Mouse (Mus musculus): ENCODE results near the gene Prkcz. TPM values are rescaled to one million over a fixed set of nuclear protein-coding genes. Genes with fewer than 3 reads are reported as not detected.

The Prkcz gene
- polyA plus RNA-seq, 1 experiment from 2014 or later = 2.4 TPM

DNA sequence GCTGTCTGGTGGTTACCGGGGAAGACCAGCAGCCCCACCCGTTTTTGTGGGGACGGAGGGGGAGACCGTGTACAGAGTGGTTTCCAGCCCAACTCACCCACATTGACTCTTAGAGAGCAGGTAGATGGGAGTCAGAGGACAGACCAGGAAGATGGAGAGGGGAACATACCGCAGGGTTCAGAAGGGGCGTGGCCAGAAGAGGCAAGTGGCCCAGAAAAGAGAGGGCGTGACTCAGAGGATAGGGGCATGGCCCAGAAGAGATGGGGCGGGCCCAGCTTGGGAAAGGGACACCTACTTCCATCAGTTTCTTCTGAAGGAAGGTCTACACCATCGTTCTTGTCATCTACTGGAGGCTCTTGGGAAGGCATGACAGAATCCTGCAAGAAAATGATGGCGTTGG is 68.3 kb downstream of the Prkcz start:
- no peaks in the 10 kb centered on the region for H3K9me3 ChIP-seq (replicated peaks)
- WGBS (ENCODE audit: insufficient replicate concordance) = 66% methylated on average over 10 of the region's 10 CpGs
- no peaks in the 10 kb centered on the region for H3K36me3 ChIP-seq (replicated peaks)
- H3K9ac ChIP-seq = no peak overlapping the region
- H3K4me2 ChIP-seq = no peak overlapping the region
- no peaks in the 10 kb centered on the region for H3K27me3 ChIP-seq
- no peak for ATAC-seq (ENCODE audit: insufficient read depth)
- no peak overlapping the region for H3K4me3 ChIP-seq (replicated peaks)
- no peaks in the 10 kb centered on the region for H3K4me1 ChIP-seq (replicated peaks)
- H3K27ac ChIP-seq (replicated peaks) = no peak overlapping the region

DNA sequence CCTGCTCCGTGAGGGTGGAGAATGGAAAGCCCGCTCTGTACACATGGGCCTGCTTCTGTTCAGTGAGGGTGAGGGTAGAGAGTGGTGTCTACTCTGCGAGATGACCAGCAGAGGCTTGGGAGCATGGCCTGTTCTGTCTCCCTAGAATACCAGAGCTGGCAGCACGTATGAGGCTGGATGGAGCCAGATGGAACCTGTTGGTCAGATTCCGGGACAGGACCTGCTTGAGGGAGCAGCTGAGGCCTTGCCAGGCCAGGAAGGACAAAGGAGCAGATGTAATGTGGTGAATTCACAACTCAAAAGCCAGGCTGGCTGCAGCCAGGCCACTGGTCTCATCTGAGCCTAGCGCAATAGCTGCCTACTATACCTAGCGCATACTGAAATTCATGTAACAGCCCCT is 71.1 kb downstream of the Prkcz start:
- no peaks in the 10 kb centered on the region for H3K4me1 ChIP-seq (replicated peaks)
- H3K9me3 ChIP-seq (replicated peaks) = no peaks in the 10 kb centered on the region
- H3K27ac ChIP-seq (replicated peaks) = no peak overlapping the region
- WGBS (ENCODE audit: insufficient replicate concordance) = 78% methylated on average over 7 of the region's 7 CpGs
- H3K27me3 ChIP-seq = no peaks in the 10 kb centered on the region; the same call in 1 of the 2 replicates
- H3K9ac ChIP-seq = no peak overlapping the region
- no peak for ATAC-seq (ENCODE audit: insufficient read depth)
- no peak overlapping the region for H3K4me2 ChIP-seq
- no peak overlapping the region for H3K4me3 ChIP-seq (replicated peaks)
- no peaks in the 10 kb centered on the region for H3K36me3 ChIP-seq (replicated peaks)

DNA sequence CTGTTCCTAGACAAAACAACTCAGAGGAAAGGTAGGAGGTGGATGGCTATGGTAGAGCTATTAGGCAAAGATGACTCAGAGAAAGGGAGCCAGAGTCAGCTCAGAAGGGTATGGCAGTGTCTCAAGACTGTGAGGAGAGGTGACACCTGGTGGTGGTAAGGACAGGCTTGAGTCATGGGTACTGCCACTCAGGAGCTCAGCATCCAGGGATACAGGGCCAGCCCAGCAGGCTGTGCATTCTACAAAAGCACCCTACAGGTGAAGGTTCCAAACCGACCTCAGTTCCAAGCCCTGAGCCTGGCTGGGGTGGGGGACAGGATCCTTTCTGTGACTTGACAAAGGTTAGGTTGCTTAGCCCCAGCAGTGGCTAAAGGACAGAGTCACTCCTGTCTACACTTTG is 72.6 kb downstream of the Prkcz start:
- no peaks in the 10 kb centered on the region for H3K36me3 ChIP-seq (replicated peaks)
- H3K9me3 ChIP-seq (replicated peaks) = no peaks in the 10 kb centered on the region
- 42% methylated on average over 1 of the region's 1 CpGs for WGBS (ENCODE audit: insufficient replicate concordance)
- H3K4me1 ChIP-seq (replicated peaks) = no peaks in the 10 kb centered on the region
- H3K4me3 ChIP-seq (replicated peaks) = no peak overlapping the region
- no peak for ATAC-seq (ENCODE audit: insufficient read depth)
- H3K27me3 ChIP-seq = peaks cover 1% of the 10 kb centered on the region; the same call in 1 of the 2 replicates
- no peak overlapping the region for H3K4me2 ChIP-seq
- H3K9ac ChIP-seq = no peak overlapping the region
- no peak overlapping the region for H3K27ac ChIP-seq (replicated peaks)

DNA sequence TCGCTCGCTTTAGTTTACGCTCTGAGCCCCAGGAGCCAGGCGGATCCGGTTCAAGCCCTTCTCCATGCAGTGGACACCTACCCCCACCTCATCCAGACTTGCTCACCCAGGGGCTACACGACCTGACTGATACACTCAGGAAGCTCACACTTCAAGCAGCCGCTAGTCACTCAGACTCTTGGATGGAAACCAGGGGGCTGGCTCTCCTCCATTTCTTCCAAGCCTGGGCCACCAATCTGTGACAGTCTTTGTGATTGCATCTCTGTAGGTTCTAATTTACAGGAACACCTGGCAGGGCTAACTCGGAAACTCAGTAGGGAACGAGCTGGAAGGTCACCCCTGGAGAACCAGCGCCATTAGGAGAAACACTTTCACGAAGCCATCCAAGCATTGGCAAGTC is 73.4 kb downstream of the Prkcz start:
- H3K27ac ChIP-seq (replicated peaks) = no peak overlapping the region
- H3K9me3 ChIP-seq (replicated peaks) = no peaks in the 10 kb centered on the region
- H3K27me3 ChIP-seq = peaks cover 3% of the 10 kb centered on the region; the same call in 1 of the 2 replicates
- H3K9ac ChIP-seq = no peak overlapping the region
- no peaks in the 10 kb centered on the region for H3K36me3 ChIP-seq (replicated peaks)
- ATAC-seq (ENCODE audit: insufficient read depth) = no peak
- H3K4me1 ChIP-seq (replicated peaks) = no peaks in the 10 kb centered on the region
- H3K4me3 ChIP-seq (replicated peaks) = no peak overlapping the region
- H3K4me2 ChIP-seq = no peak overlapping the region
- WGBS (ENCODE audit: insufficient replicate concordance) = 69% methylated on average over 11 of the region's 11 CpGs

DNA sequence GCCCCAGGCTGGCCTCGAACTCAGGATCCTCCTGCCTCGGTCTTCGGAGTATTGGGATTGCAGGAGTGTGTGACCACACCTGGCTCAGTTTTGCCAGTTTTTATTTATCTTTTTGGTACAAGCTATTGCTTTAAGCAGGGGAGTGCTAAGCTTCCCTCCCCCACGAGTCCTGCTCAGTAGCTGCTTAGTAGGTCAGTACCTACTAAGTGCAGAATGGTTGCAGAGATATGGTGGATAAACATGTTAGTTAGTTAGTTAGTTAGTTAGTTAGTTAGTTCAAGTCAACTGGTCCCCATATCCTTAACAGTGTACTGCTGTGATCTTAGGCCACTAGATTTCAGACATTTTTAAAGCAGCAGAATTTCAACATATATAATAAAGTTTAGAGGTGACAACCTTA is 75.1 kb downstream of the Prkcz start:
- WGBS (ENCODE audit: insufficient replicate concordance) = 63% methylated on average over 4 of the region's 4 CpGs
- no peaks in the 10 kb centered on the region for H3K36me3 ChIP-seq (replicated peaks)
- peaks cover 3% of the 10 kb centered on the region; the same call in 1 of the 2 replicates for H3K27me3 ChIP-seq
- H3K9me3 ChIP-seq (replicated peaks) = no peaks in the 10 kb centered on the region
- H3K9ac ChIP-seq = no peak overlapping the region
- no peak for ATAC-seq (ENCODE audit: insufficient read depth)
- H3K4me2 ChIP-seq = no peak overlapping the region
- no peaks in the 10 kb centered on the region for H3K4me1 ChIP-seq (replicated peaks)
- H3K27ac ChIP-seq (replicated peaks) = no peak overlapping the region
- no peak overlapping the region for H3K4me3 ChIP-seq (replicated peaks)

DNA sequence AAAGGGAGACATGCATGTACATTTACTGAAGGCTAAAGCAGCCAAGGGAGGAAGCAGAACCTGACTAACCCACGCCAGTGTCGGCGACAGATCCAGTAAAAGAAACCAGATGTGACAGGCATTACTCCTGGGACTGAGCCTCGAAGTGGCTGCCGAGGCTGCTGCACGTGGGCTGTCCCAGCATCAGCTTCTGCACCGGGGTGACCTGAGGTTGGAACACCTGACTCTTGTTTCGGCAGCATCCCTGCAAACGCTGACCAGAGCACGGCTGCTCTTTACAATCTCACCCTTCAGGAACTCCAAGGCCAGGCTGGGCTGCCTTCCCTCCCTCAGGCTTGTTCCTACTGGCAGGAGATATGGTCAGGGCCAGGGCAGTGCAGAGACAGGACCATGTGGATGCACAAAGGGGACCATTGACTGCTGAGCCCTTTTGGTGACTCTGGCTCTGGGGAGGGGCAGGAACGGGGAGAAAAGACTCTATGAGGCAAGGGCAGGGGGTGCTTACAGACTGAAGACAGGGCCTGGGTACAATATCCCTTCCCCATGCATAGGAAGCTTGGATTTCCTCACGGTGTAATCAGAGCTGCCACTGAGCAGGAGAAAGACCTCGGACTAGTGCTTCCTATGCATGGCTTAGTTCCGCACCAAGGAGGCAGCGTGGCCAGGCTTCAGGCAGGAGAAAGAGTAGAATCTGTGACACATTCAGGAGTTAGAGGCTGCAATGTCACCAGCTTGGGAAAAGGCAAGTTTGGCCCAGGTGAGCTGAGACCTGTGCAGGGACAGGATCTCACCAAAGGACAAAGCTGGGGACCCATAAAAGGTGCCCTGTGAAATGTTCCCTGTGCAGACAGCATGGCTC is 76.4 kb downstream of the Prkcz start:
- WGBS (ENCODE audit: insufficient replicate concordance) = 57% methylated on average over 15 of the region's 15 CpGs
- Histone ChIP-seq H3K4me3 (replicated peaks) (no peak overlapping the region), H3K4me2 (no peak overlapping the region), H3K27me3 (peaks cover 3% of the 10 kb centered on the region; the same call in 1 of the 2 replicates), H3K4me1 (replicated peaks) (0 out of 2 replicates have a peak, but pooled peaks cover 3% of the 10 kb centered on the region), H3K36me3 (replicated peaks) (no peaks in the 10 kb centered on the region), H3K27ac (replicated peaks) (no peak overlapping the region), H3K9ac (no peak overlapping the region), H3K9me3 (replicated peaks) (no peaks in the 10 kb centered on the region)
- no peak for ATAC-seq (ENCODE audit: insufficient read depth)

DNA sequence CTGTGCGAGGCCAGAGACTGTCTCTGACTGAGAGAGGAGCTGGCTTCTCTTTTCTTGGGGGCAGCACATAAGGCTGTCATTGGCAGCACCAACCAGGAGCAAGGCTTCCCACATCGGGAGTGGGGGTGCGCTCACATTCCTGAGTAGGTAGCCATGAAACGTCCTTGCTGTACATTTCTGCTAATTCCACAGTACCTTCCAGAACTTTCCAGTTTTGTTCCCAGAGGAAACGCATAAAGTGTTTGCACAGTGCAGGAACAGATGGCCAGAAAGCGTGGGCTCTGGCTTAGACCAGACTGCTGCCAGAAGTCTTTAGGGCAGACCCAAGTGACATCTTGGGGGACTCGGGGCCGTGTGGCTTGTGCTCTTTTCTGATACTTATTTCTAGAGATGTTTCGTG is 77.6 kb downstream of the Prkcz start:
- no peak overlapping the region for H3K4me3 ChIP-seq (replicated peaks)
- no peak overlapping the region for H3K27ac ChIP-seq (replicated peaks)
- peaks cover 3% of the 10 kb centered on the region; the same call in 1 of the 2 replicates for H3K27me3 ChIP-seq
- H3K9ac ChIP-seq = no peak overlapping the region
- no peak for ATAC-seq (ENCODE audit: insufficient read depth)
- no peaks in the 10 kb centered on the region for H3K36me3 ChIP-seq (replicated peaks)
- 0 out of 2 replicates have a peak, but pooled peaks cover 3% of the 10 kb centered on the region for H3K4me1 ChIP-seq (replicated peaks)
- no peak overlapping the region for H3K4me2 ChIP-seq
- no peaks in the 10 kb centered on the region for H3K9me3 ChIP-seq (replicated peaks)
- WGBS (ENCODE audit: insufficient replicate concordance) = 37% methylated on average over 9 of the region's 9 CpGs

DNA sequence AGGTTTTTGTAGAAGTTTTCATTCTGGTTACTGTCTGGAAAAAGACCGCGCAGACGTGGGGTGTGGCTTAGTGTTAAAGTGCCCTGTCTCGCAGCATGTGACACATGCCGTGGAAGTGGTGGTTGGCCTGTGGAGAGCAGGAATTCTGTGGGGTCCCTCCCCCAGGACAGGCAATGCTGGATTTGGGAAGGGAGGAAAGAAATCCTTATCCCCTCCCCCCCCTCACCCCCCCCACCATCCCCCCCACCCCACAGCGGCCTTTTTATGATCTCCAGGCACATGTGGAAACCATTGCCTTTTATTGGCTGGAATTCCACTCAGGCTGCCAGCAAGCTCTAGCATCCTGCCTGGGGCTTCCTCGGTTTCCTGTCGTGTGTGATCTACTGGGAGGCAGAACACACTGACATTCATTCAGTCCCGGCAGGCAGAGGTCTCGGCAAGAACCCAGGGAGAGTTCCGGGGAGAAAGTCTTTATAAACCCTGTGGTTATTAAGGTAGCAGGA is 78.1 kb downstream of the Prkcz start:
- H3K4me1 ChIP-seq (replicated peaks) = 0 out of 2 replicates have a peak, but pooled peaks cover 3% of the 10 kb centered on the region
- H3K27ac ChIP-seq (replicated peaks) = no peak overlapping the region
- H3K4me2 ChIP-seq = no peak overlapping the region
- 31% methylated on average over 11 of the region's 11 CpGs for WGBS (ENCODE audit: insufficient replicate concordance)
- ATAC-seq (ENCODE audit: insufficient read depth) = no peak
- no peaks in the 10 kb centered on the region for H3K9me3 ChIP-seq (replicated peaks)
- no peak overlapping the region for H3K4me3 ChIP-seq (replicated peaks)
- peaks cover 3% of the 10 kb centered on the region; the same call in 1 of the 2 replicates for H3K27me3 ChIP-seq
- no peak overlapping the region for H3K9ac ChIP-seq
- H3K36me3 ChIP-seq (replicated peaks) = no peaks in the 10 kb centered on the region

DNA sequence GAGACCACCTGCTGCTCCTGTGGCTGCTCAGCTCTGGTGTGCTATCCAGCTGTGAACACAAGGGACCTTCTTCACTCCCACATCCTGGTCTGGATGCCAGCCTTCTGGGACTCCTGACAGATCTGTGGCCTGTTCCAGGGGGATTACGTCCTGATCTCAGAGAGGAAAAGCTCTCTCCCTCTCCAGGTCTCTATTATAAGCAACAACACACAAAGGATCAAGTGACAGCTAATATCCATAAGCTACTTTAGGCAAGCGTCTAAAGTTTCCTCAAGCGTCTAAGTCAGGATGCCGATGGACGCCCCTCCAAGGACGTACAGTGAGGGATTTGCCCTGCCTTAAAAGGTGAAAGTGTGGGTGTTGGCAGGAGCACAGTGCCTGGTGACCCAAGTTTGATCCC is 78.9 kb downstream of the Prkcz start:
- Histone ChIP-seq H3K4me2 (no peak overlapping the region), H3K27ac (replicated peaks) (no peak overlapping the region), H3K9ac (no peak overlapping the region), H3K4me1 (replicated peaks) (0 out of 2 replicates have a peak, but pooled peaks cover 3% of the 10 kb centered on the region), H3K27me3 (peaks cover 3% of the 10 kb centered on the region; the same call in 1 of the 2 replicates), H3K4me3 (replicated peaks) (no peak overlapping the region), H3K9me3 (replicated peaks) (no peaks in the 10 kb centered on the region), H3K36me3 (replicated peaks) (no peaks in the 10 kb centered on the region)
- ATAC-seq (ENCODE audit: insufficient read depth) = no peak
- WGBS (ENCODE audit: insufficient replicate concordance) = 69% methylated on average over 6 of the region's 6 CpGs

DNA sequence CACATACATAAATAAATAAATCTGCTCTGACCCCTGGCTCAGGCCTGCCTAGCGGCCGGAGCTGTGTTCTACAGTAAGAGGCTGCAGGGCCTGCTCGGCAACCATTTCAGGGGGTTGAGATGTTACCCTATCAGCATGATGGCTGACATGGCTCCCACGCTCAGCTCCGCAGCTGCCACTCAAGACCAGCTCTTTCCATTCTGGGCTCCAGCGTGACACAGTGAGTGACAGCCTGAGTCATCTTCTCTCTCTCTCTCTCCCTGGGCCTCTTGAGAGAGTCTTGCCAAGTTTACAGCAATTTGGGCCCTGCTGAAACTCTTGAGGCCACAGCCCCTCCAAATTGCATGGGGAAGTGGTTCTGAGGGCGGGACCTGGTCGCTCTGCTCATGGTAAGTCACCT is 79.5 kb downstream of the Prkcz start:
- ATAC-seq (ENCODE audit: insufficient read depth) = no peak
- 58% methylated on average over 8 of the region's 8 CpGs for WGBS (ENCODE audit: insufficient replicate concordance)
- H3K9me3 ChIP-seq (replicated peaks) = no peaks in the 10 kb centered on the region
- H3K36me3 ChIP-seq (replicated peaks) = no peaks in the 10 kb centered on the region
- peaks cover 3% of the 10 kb centered on the region; the same call in 1 of the 2 replicates for H3K27me3 ChIP-seq
- H3K9ac ChIP-seq = no peak overlapping the region
- H3K27ac ChIP-seq (replicated peaks) = no peak overlapping the region
- no peak overlapping the region for H3K4me2 ChIP-seq
- no peak overlapping the region for H3K4me3 ChIP-seq (replicated peaks)
- 0 out of 2 replicates have a peak, but pooled peaks cover 3% of the 10 kb centered on the region for H3K4me1 ChIP-seq (replicated peaks)

DNA sequence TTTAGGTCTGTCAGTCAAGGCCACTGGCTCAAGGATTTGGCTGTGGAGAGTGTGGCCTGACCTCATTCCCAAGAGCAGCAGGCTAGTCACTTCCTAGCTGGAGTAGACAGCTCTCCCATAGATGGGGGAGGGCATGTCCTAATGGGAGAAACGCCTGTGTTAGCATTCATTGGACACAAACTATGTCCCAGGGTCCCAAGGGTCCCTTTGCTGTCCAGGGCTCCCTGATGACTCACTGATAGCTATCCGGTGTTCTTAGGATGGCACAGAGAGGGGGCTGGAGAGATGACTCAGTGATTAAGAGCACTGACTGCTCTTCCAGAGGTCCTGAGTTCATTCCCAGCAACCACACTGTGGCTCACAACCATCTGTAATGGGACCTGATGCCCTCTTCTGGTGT is 79.9 kb downstream of the Prkcz start:
- 0 out of 2 replicates have a peak, but pooled peaks cover 3% of the 10 kb centered on the region for H3K4me1 ChIP-seq (replicated peaks)
- H3K9ac ChIP-seq = no peak overlapping the region
- H3K4me2 ChIP-seq = no peak overlapping the region
- no peak for ATAC-seq (ENCODE audit: insufficient read depth)
- H3K9me3 ChIP-seq (replicated peaks) = no peaks in the 10 kb centered on the region
- no peaks in the 10 kb centered on the region for H3K36me3 ChIP-seq (replicated peaks)
- no peak overlapping the region for H3K4me3 ChIP-seq (replicated peaks)
- H3K27ac ChIP-seq (replicated peaks) = no peak overlapping the region
- H3K27me3 ChIP-seq = peaks cover 3% of the 10 kb centered on the region; the same call in 1 of the 2 replicates
- 52% methylated on average over 2 of the region's 2 CpGs for WGBS (ENCODE audit: insufficient replicate concordance)

Measured in liver, embryonic 15.5 days (tissue).